Mouse (Mus musculus) MEL (cell line): ENCODE results near the gene BC037034. TPM values are rescaled to one million over a fixed set of nuclear protein-coding genes. Genes with fewer than 3 reads are reported as not detected.

Source experiments
- DNase-seq: peaks from one replicate; pipeline ENCODE4 v3.0.0; 2011; ENCODE audit warnings: low read depth, low spot score
- H3K27ac ChIP-seq: 2 replicates; pipeline ENCODE4 v1.5.1; 2012; ENCODE audit warnings: low read depth, mild to moderate bottlenecking, control low read depth, low read length, moderate library complexity; ENCODE audit not compliant: control insufficient read depth
- H3K27me3 ChIP-seq, 2 experiments: fragments of 150-350 bp in 1 of 2; sonication (generic) in 1 of 2; 2 replicates each; pipeline ENCODE4 v1.6.1; 2012; ENCODE audit warnings: low read length in 2 of 2, mild to moderate bottlenecking in 2 of 2, improper control_type of control experiment in 1 of 2, moderate library complexity in 1 of 2; ENCODE audit not compliant: insufficient read depth in 2 of 2, control insufficient read depth in 1 of 2
- H3K36me3 ChIP-seq, 2 experiments: 2 replicates each; pipeline ENCODE4 v1.6.1; 2012 to 2014; ENCODE audit warnings: low read length in 2 of 2, improper control_type of control experiment in 1 of 2, inconsistent platforms in 1 of 2, mild to moderate bottlenecking in 1 of 2; ENCODE audit not compliant: insufficient read depth in 2 of 2, control insufficient read depth in 1 of 2
- H3K4me1 ChIP-seq, 2 experiments: fragments of 150-350 bp in 1 of 2; sonication (generic) in 1 of 2; 2 replicates each; pipeline ENCODE4 v1.6.1; 2012; ENCODE audit warnings: low read length in 2 of 2, improper control_type of control experiment in 1 of 2, mild to moderate bottlenecking in 1 of 2; ENCODE audit not compliant: insufficient read depth in 2 of 2, control insufficient read depth in 1 of 2
- H3K4me3 ChIP-seq, 2 experiments: fragments of 150-350 bp in 1 of 2; sonication (generic) in 1 of 2; 2 replicates each; pipeline ENCODE4 v1.5.1; 2012; ENCODE audit warnings: low read depth in 2 of 2, low read length in 2 of 2, mild to moderate bottlenecking in 2 of 2, moderate library complexity in 2 of 2, control low read depth in 1 of 2, improper control_type of control experiment in 1 of 2; ENCODE audit not compliant: control insufficient read depth in 1 of 2, insufficient read depth in 1 of 2
- H3K79me2 ChIP-seq: 2 replicates; pipeline ENCODE4 v1.6.1; 2012; ENCODE audit warnings: mild to moderate bottlenecking, low read length, moderate library complexity; ENCODE audit not compliant: control insufficient read depth, poor library complexity, insufficient read depth
- H3K9ac ChIP-seq: 2 replicates; pipeline ENCODE4 v1.6.1; 2012; ENCODE audit warnings: low read depth, mild to moderate bottlenecking, control low read depth, low read length, moderate library complexity; ENCODE audit not compliant: control insufficient read depth, poor library complexity, severe bottlenecking
- H3K9me3 ChIP-seq: fragments of 150-350 bp; sonication (generic); replicated peaks from 2 replicates; pipeline ENCODE4 v1.6.1; 2012; ENCODE audit warnings: mild to moderate bottlenecking, low read length, improper control_type of control experiment, moderate library complexity; ENCODE audit not compliant: insufficient read depth
- CHD1 ChIP-seq: IDR thresholded peaks from 2 replicates; pipeline ENCODE4 v1.6.1; 2012; ENCODE audit warnings: low read depth, mild to moderate bottlenecking, inconsistent platforms, low read length, improper control_type of control experiment
- CHD2 ChIP-seq: IDR thresholded peaks from 2 replicates; pipeline ENCODE4 v1.6.1; 2011; ENCODE audit warnings: low read length, improper control_type of control experiment
- CTCF ChIP-seq, 3 experiments: IDR thresholded peaks in 2 of 3; conservative IDR thresholded peaks in 1 of 3; 2 replicates each; pipeline ENCODE4 v1.5.1; 2011 to 2012; ENCODE audit warnings: low read length in 3 of 3, low read depth in 2 of 3, mild to moderate bottlenecking in 2 of 3, improper control_type of control experiment in 1 of 3, inconsistent platforms in 1 of 3, mixed read lengths in 1 of 3, moderate library complexity in 1 of 3; ENCODE audit not compliant: control insufficient read depth in 1 of 3, insufficient read depth in 1 of 3, poor library complexity in 1 of 3, severe bottlenecking in 1 of 3
- E2F4 ChIP-seq: IDR thresholded peaks from 2 replicates; pipeline ENCODE4 v1.6.1; 2011; ENCODE audit warnings: low read depth, low read length, improper control_type of control experiment, borderline replicate concordance
- EP300 ChIP-seq, 2 experiments: IDR thresholded peaks; 2 replicates each; pipeline ENCODE4 v1.6.1; 2011; ENCODE audit warnings: improper control_type of control experiment in 2 of 2, low read length in 2 of 2, low read depth in 1 of 2, mild to moderate bottlenecking in 1 of 2
- ETS1 ChIP-seq: IDR thresholded peaks from 2 replicates; pipeline ENCODE4 v1.6.1; 2012; ENCODE audit warnings: low read depth, mild to moderate bottlenecking, inconsistent platforms, low read length, improper control_type of control experiment, moderate library complexity
- GABPA ChIP-seq: IDR thresholded peaks from 2 replicates; pipeline ENCODE4 v1.6.1; 2012; ENCODE audit warnings: low read depth, mild to moderate bottlenecking, inconsistent platforms, low read length, improper control_type of control experiment, moderate library complexity
- HCFC1 ChIP-seq: IDR thresholded peaks from 2 replicates; pipeline ENCODE4 v1.6.1; 2012; ENCODE audit warnings: low read depth, mild to moderate bottlenecking, inconsistent platforms, low read length, improper control_type of control experiment, moderate library complexity
- JUND ChIP-seq: IDR thresholded peaks from 2 replicates; pipeline ENCODE4 v1.6.1; 2011; ENCODE audit warnings: low read depth, mild to moderate bottlenecking, improper control_type of control experiment, low read length
- KAT2A ChIP-seq: conservative IDR thresholded peaks from 2 replicates; pipeline ENCODE4 v1.6.1; 2012; ENCODE audit warnings: low read depth, low read length, improper control_type of control experiment, inconsistent platforms
- MAX ChIP-seq: IDR thresholded peaks from 2 replicates; pipeline ENCODE4 v1.6.1; 2011; ENCODE audit warnings: low read length, improper control_type of control experiment
- MAZ ChIP-seq: IDR thresholded peaks from 2 replicates; pipeline ENCODE4 v1.6.1; 2012; ENCODE audit warnings: low read depth, mild to moderate bottlenecking, inconsistent platforms, low read length, improper control_type of control experiment
- MEF2A ChIP-seq: IDR thresholded peaks from 2 replicates; pipeline ENCODE4 v1.6.1; 2014; ENCODE audit warnings: low read depth, mild to moderate bottlenecking, inconsistent platforms, low read length, improper control_type of control experiment; ENCODE audit not compliant: poor library complexity, insufficient replicate concordance, severe bottlenecking; ENCODE audit errors: extremely low read depth
- MXI1 ChIP-seq: IDR thresholded peaks from 2 replicates; pipeline ENCODE4 v1.6.1; 2011; ENCODE audit warnings: mild to moderate bottlenecking, low read depth, low read length, improper control_type of control experiment
- MYC ChIP-seq: IDR thresholded peaks from 2 replicates; pipeline ENCODE4 v1.6.1; 2011; ENCODE audit warnings: low read depth, mild to moderate bottlenecking, low read length, improper control_type of control experiment, moderate library complexity
- NRF1 ChIP-seq: IDR thresholded peaks from 2 replicates; pipeline ENCODE4 v1.6.1; 2014; ENCODE audit warnings: low read depth, mild to moderate bottlenecking, inconsistent platforms, low read length, improper control_type of control experiment, moderate library complexity; ENCODE audit not compliant: poor library complexity, insufficient read depth, severe bottlenecking
- POLR2A ChIP-seq, 2 experiments: IDR thresholded peaks; 2 replicates each; pipeline ENCODE4 v1.6.1; 2011 to 2012; ENCODE audit warnings: low read length in 2 of 2, mild to moderate bottlenecking in 2 of 2, control low read depth in 1 of 2, improper control_type of control experiment in 1 of 2, low read depth in 1 of 2, moderate library complexity in 1 of 2; ENCODE audit not compliant: control insufficient read depth in 1 of 2, insufficient read depth in 1 of 2, poor library complexity in 1 of 2
- POLR2AphosphoS2 ChIP-seq: IDR thresholded peaks from 2 replicates; pipeline ENCODE4 v1.6.1; 2011; ENCODE audit warnings: low read length, improper control_type of control experiment
- POLR2AphosphoS5 ChIP-seq: IDR thresholded peaks from 2 replicates; pipeline ENCODE4 v1.6.1; 2012; ENCODE audit warnings: low read depth, borderline replicate concordance, mild to moderate bottlenecking, inconsistent platforms, low read length, moderate library complexity, mixed read lengths
- RAD21 ChIP-seq: IDR thresholded peaks from 2 replicates; pipeline ENCODE4 v1.6.1; 2011; ENCODE audit warnings: mild to moderate bottlenecking, low read depth, low read length, improper control_type of control experiment
- SIN3A ChIP-seq: IDR thresholded peaks from 2 replicates; pipeline ENCODE4 v1.6.1; 2012; ENCODE audit warnings: low read length, improper control_type of control experiment, inconsistent platforms
- SMC3 ChIP-seq: IDR thresholded peaks from 2 replicates; pipeline ENCODE4 v1.6.1; 2011; ENCODE audit warnings: low read depth, low read length, improper control_type of control experiment
- TAL1 ChIP-seq: IDR thresholded peaks from 2 replicates; pipeline ENCODE4 v1.6.1; 2012; ENCODE audit warnings: mild to moderate bottlenecking, inconsistent platforms, low read length, moderate library complexity, mixed read lengths
- TBP ChIP-seq: IDR thresholded peaks from 2 replicates; pipeline ENCODE4 v1.8.0; 2011; ENCODE audit warnings: low read depth, low read length, improper control_type of control experiment
- TCF12 ChIP-seq: IDR thresholded peaks from 2 replicates; pipeline ENCODE4 v1.6.1; 2014; ENCODE audit warnings: low read depth, mild to moderate bottlenecking, inconsistent platforms, low read length, improper control_type of control experiment, moderate library complexity
- USF1 ChIP-seq: IDR thresholded peaks from 2 replicates; pipeline ENCODE4 v1.6.1; 2014; ENCODE audit warnings: low read depth, mild to moderate bottlenecking, inconsistent platforms, low read length, improper control_type of control experiment, moderate library complexity
- USF2 ChIP-seq, 2 experiments: IDR thresholded peaks; 2 replicates each; pipeline ENCODE4 v1.6.1; 2011 to 2012; ENCODE audit warnings: improper control_type of control experiment in 2 of 2, low read length in 2 of 2, borderline replicate concordance in 1 of 2, inconsistent platforms in 1 of 2, low read depth in 1 of 2, mild to moderate bottlenecking in 1 of 2; ENCODE audit not compliant: insufficient read depth in 1 of 2
- polyA plus RNA-seq, 2 experiments: library from polyadenylated mRNA; stranded (reverse) in 1 of 2; unstranded in 1 of 2; fragments of >175 nt in 1 of 2; fragments of >200 nt in 1 of 2; gene quantifications; 2 replicates each; pipeline versions ENCODE4 v1.2.1 to v1.2.4; 2012; ENCODE audit warnings: low replicate concordance in 2 of 2, low read depth in 1 of 2; ENCODE audit not compliant: insufficient read length in 2 of 2, insufficient read depth in 1 of 2, missing spikeins in 1 of 2
- total RNA-seq: library from RNA; depleted of rRNA; stranded (reverse); fragments of 300-350 nt; gene quantifications from 2 replicates; pipeline ENCODE4 v1.2.3, GENCODE M21; 2012

BC037034 gene
- total and polyA plus RNA-seq, 3 experiments, result 35.6 to 59.1 TPM; not detected in 1

- TF ChIP-seq TCF12 (no peak), KAT2A (no peak), POLR2A (IDR thresholded peaks at IDR 0.05; ENCODE audit: control insufficient read depth in 1 of 2, insufficient read depth in 1 of 2, low read depth in 1 of 2, low read length in 2 of 2, poor library complexity in 1 of 2) (no peak), TAL1 (no peak), USF1 (no peak), TBP (no peak), CTCF (IDR thresholded peaks at IDR 0.05 in 2 of 3, conservative IDR thresholded peaks at IDR 0.05 in 1 of 3; ENCODE audit: control insufficient read depth in 1 of 3, insufficient read depth in 1 of 3, low read depth in 2 of 3, low read length in 3 of 3, poor library complexity in 1 of 3, severe bottlenecking in 1 of 3) (no peak), POLR2AphosphoS2 (no peak), MAZ (no peak), MAX (no peak), MXI1 (no peak), JUND (no peak), SMC3 (no peak), E2F4 (no peak), GABPA (no peak)
- H3K9me3 ChIP-seq, result no peaks in the 10 kb centered on the region
- no peak overlapping the region for H3K27ac ChIP-seq
- no peaks in the 10 kb centered on the region for H3K4me1 ChIP-seq
- no peak for DNase-seq
- no peak overlapping the region for H3K4me3 ChIP-seq
- H3K27me3 ChIP-seq, result no peaks in the 10 kb centered on the region; a peak in 1 of 4 replicates
- H3K79me2 ChIP-seq, result no peaks in the 10 kb centered on the region
- H3K36me3 ChIP-seq, result no peaks in the 10 kb centered on the region
- H3K9ac ChIP-seq, result no peak overlapping the region
Measured at GRCm38 (mm10) chr5:138291638-138292037, 27.8 kb upstream of the BC037034 start.

GRCm38 (mm10) chr5:138287861-138288260 is 24.0 kb upstream of the BC037034 start:
- no peaks in the 10 kb centered on the region for H3K4me1 ChIP-seq
- no peaks in the 10 kb centered on the region for H3K79me2 ChIP-seq
- no peak overlapping the region for H3K27ac ChIP-seq
- DNase-seq, result peak; percentile 45
- no peak for TF ChIP-seq NRF1
- no peak for TF ChIP-seq MYC
- TF ChIP-seq SMC3, result peak; percentile 39
- TF ChIP-seq E2F4, result no peak
- no peak for TF ChIP-seq SIN3A
- no peak for TF ChIP-seq CHD1
- TF ChIP-seq MEF2A, result no peak
- peak; percentile 36 for TF ChIP-seq RAD21
- no peak for TF ChIP-seq JUND
- no peak for TF ChIP-seq TCF12
- TF ChIP-seq ETS1, result no peak
- TF ChIP-seq GABPA, result no peak
- no peak for TF ChIP-seq HCFC1
- TF ChIP-seq CHD2, result no peak
- TF ChIP-seq TBP, result no peak
- no peak for TF ChIP-seq POLR2AphosphoS5
- TF ChIP-seq POLR2AphosphoS2, result no peak
- TF ChIP-seq EP300 (IDR thresholded peaks at IDR 0.05; ENCODE audit: low read depth in 1 of 2, low read length in 2 of 2), result no peak
- TF ChIP-seq CTCF (IDR thresholded peaks at IDR 0.05 in 2 of 3, conservative IDR thresholded peaks at IDR 0.05 in 1 of 3; ENCODE audit: control insufficient read depth in 1 of 3, insufficient read depth in 1 of 3, low read depth in 2 of 3, low read length in 3 of 3, poor library complexity in 1 of 3, severe bottlenecking in 1 of 3), result peak; percentile 37 to 55 (median 52)
- TF ChIP-seq USF2 (IDR thresholded peaks at IDR 0.05; ENCODE audit: borderline replicate concordance in 1 of 2, insufficient read depth in 1 of 2, low read depth in 1 of 2, low read length in 2 of 2), result no peak
- TF ChIP-seq MAX, result no peak
- TF ChIP-seq, all 39 proteins: peak for 3
- Histone ChIP-seq H3K9me3 (no peaks in the 10 kb centered on the region), H3K9ac (no peak overlapping the region), H3K4me3 (no peak overlapping the region), H3K27me3 (no peaks in the 10 kb centered on the region), H3K36me3 (no peaks in the 10 kb centered on the region)
